Mouse (Mus musculus): ENCODE measurements at regions not wholly inside any gene's neighbourhood (a gene's known extent, or its start where the extent isn't known, plus 50 kb on each side); places are given as distances from the start of the nearest gene placed in this dataset.

- TF ChIP-seq CTCF (IDR thresholded peaks at IDR 0.05; ENCODE audit: low read depth) (no peak), EP300 (IDR thresholded peaks at IDR 0.05; ENCODE audit: low read depth) (no peak)
These were observed 222.8 kb upstream of the Gm49339 start for GRCm38 (mm10) chr10:51257587-51258049.

All from liver, postnatal 0 days (tissue).